Mouse (Mus musculus) large intestine, adult 2 months (tissue): ENCODE results near the gene Pcgf2. TPM values are rescaled to one million over a fixed set of nuclear protein-coding genes. Genes with fewer than 3 reads are reported as not detected.
"Not testable (repeated sequence)": the region's sequence is repeated elsewhere in the genome, so short reads cannot be mapped to it uniquely, and the experiment has no call there.

Source experiments
- DNase-seq: peaks from one replicate; pipeline ENCODE4 v3.0.0-alpha.2; 2012; ENCODE audit warnings: low read depth, low spot score
- WGBS: fragments of 180-500 bp; shearing (Covaris S2); methylation state at CpG from one replicate; pipeline ENCODE4 v1.1.7; 2018; 5-methylcytosine and 5-hydroxymethylcytosine counted together
- polyA plus RNA-seq: library from polyadenylated mRNA; depleted of rRNA; stranded (reverse); fragments of >200 nt; gene quantifications from 2 replicates; pipeline ENCODE4 v1.2.3, GENCODE M21; 2012; rRNA removed

Pcgf2 gene
- polyA plus RNA-seq, result 26.2 and 38.3 TPM in 2 replicates

GRCm38 (mm10) chr11:97700003-97700745 is at the start of gene Pcgf2:
Gene Pcgf2 (minus strand): TSS chr11:97700497.
- no peak for DNase-seq
- under 1% methylated on average over 85 of the region's 85 CpGs for WGBS

GRCm38 (mm10) chr11:97748496-97748895 is 48.2 kb upstream of the Pcgf2 start:
- 83% methylated on average over 5 of the region's 5 CpGs for WGBS
- no peak for DNase-seq

GRCm38 (mm10) chr11:97747773-97748172 is 47.5 kb upstream of the Pcgf2 start:
- WGBS, result 90% methylated on average over 8 of the region's 8 CpGs
- no peak for DNase-seq

- no peak for DNase-seq
- 2% methylated on average over 13 of the region's 13 CpGs for WGBS
Measured at GRCm38 (mm10) chr11:97745331-97745721, 45.0 kb upstream of the Pcgf2 start.

- DNase-seq, result peak; percentile 98
- WGBS, result 2% methylated on average over 45 of the region's 57 CpGs
Measured at GRCm38 (mm10) chr11:97744718-97745330, 44.5 kb upstream of the Pcgf2 start.

GRCm38 (mm10) chr11:97744063-97744717 is 43.9 kb upstream of the Pcgf2 start, which contains the start of gene Pip4k2b:
Gene Pip4k2b (minus strand): TSS chr11:97744704.
- WGBS, result 2% methylated on average over 63 of the region's 63 CpGs
- no peak for DNase-seq

- 12% methylated on average over 9 of the region's 9 CpGs for WGBS
- DNase-seq, result no peak
Measured at GRCm38 (mm10) chr11:97743423-97743822, 43.1 kb upstream of the Pcgf2 start.

GRCm38 (mm10) chr11:97742591-97742990 is 42.3 kb upstream of the Pcgf2 start:
- 82% methylated on average over 9 of the region's 9 CpGs for WGBS

GRCm38 (mm10) chr11:97742157-97742556 is 41.9 kb upstream of the Pcgf2 start:
- no peak for DNase-seq
- WGBS, result 85% methylated on average over 5 of the region's 5 CpGs

More at GRCm38 (mm10) chr11:97742591-97742990, 42.3 kb upstream of the Pcgf2 start:
- no peak for DNase-seq

- DNase-seq, result no peak
- 55% methylated on average over 7 of the region's 7 CpGs for WGBS
Measured at GRCm38 (mm10) chr11:97740190-97740589, 39.9 kb upstream of the Pcgf2 start.

GRCm38 (mm10) chr11:97739155-97739554 is 38.9 kb upstream of the Pcgf2 start:
- WGBS, result 95% methylated on average over 3 of the region's 3 CpGs
- DNase-seq, result no peak

GRCm38 (mm10) chr11:97738703-97739102 is 38.4 kb upstream of the Pcgf2 start:
- 52% methylated on average over 6 of the region's 6 CpGs for WGBS
- no peak for DNase-seq

- 60% methylated on average over 4 of the region's 4 CpGs for WGBS
- DNase-seq, result no peak
Measured at GRCm38 (mm10) chr11:97737600-97737999, 37.3 kb upstream of the Pcgf2 start.

- DNase-seq, result no peak
- 79% methylated on average over 5 of the region's 5 CpGs for WGBS
Measured at GRCm38 (mm10) chr11:97736645-97737044, 36.3 kb upstream of the Pcgf2 start.

GRCm38 (mm10) chr11:97734810-97735209 is 34.5 kb upstream of the Pcgf2 start:
- WGBS, result 83% methylated on average over 5 of the region's 5 CpGs

GRCm38 (mm10) chr11:97733689-97734088 is 33.4 kb upstream of the Pcgf2 start:
- no peak for DNase-seq
- 65% methylated on average over 10 of the region's 10 CpGs for WGBS

More at GRCm38 (mm10) chr11:97734810-97735209, 34.5 kb upstream of the Pcgf2 start:
- DNase-seq, result not testable (repeated sequence)

GRCm38 (mm10) chr11:97728730-97729129 is 28.4 kb upstream of the Pcgf2 start:
- WGBS, result 83% methylated on average over 7 of the region's 7 CpGs
- DNase-seq, result no peak

GRCm38 (mm10) chr11:97728311-97728710 is 28.0 kb upstream of the Pcgf2 start:
- no peak for DNase-seq
- WGBS, result 74% methylated on average over 7 of the region's 7 CpGs

- WGBS, result 71% methylated on average over 7 of the region's 7 CpGs
Measured at GRCm38 (mm10) chr11:97723709-97724108, 23.4 kb upstream of the Pcgf2 start.

GRCm38 (mm10) chr11:97721338-97721737 is 21.0 kb upstream of the Pcgf2 start:
- 88% methylated on average over 4 of the region's 4 CpGs for WGBS

More at GRCm38 (mm10) chr11:97723709-97724108, 23.4 kb upstream of the Pcgf2 start:
- no peak for DNase-seq

More at GRCm38 (mm10) chr11:97721338-97721737, 21.0 kb upstream of the Pcgf2 start:
- no peak for DNase-seq
